Mouse (Mus musculus) lung, adult 2 months (tissue): Measurements from ENCODE around the gene Krt80. TPM values are rescaled to one million over a fixed set of nuclear protein-coding genes. Genes with fewer than 3 reads are reported as not detected.

ENCODE experiments used
- DNase-seq: peaks from one replicate; pipeline ENCODE4 v3.0.0; 2022
- H3K4me1 ChIP-seq: fragments of 200-500 bp; 2 replicates; pipeline ENCODE4 v1.6.1; 2011; ENCODE audit warnings: low read length; ENCODE audit not compliant: control insufficient read depth, insufficient read depth
- H3K4me3 ChIP-seq: fragments of 200-500 bp; replicated peaks from 2 replicates; pipeline ENCODE3; 2011; ENCODE audit warnings: low read depth, mild to moderate bottlenecking, control low read depth, low read length; ENCODE audit errors: extremely low read depth
- CTCF ChIP-seq: fragments of 200-500 bp; IDR thresholded peaks from 2 replicates; pipeline ENCODE4 v1.5.1; 2011; ENCODE audit warnings: mild to moderate bottlenecking, low read length, control low read depth; ENCODE audit not compliant: insufficient read depth
- POLR2A ChIP-seq: fragments of 200-500 bp; IDR thresholded peaks from 2 replicates; pipeline ENCODE4 v1.6.1; 2011; ENCODE audit warnings: low read depth, mild to moderate bottlenecking, control low read depth, low read length, borderline replicate concordance; ENCODE audit errors: extremely low read depth
- WGBS: fragments of 180-500 bp; shearing (Covaris S2); methylation state at CpG from one replicate; pipeline ENCODE4 v1.1.7; 2018; 5-methylcytosine and 5-hydroxymethylcytosine counted together
- polyA plus RNA-seq: library from polyadenylated mRNA; depleted of rRNA; stranded (reverse); fragments of >200 nt; gene quantifications from 2 replicates; pipeline ENCODE4 v1.2.3, GENCODE M21; 2012; rRNA removed

The Krt80 gene
- 130 and 155 TPM in 2 replicates for polyA plus RNA-seq

- no peak for TF ChIP-seq POLR2A
- TF ChIP-seq CTCF = no peak
- peaks cover 54% of the 10 kb centered on the region for H3K4me1 ChIP-seq
- WGBS = 15% methylated on average over 22 of the region's 22 CpGs
- no peak within 1 kb of the TSS for H3K4me3 ChIP-seq
- DNase-seq = peak; percentile 90
Measured at GRCm38 (mm10) chr15:101370101-101370911, at the start of gene Krt80. Gene Krt80, minus strand, starts transcription at chr15:101370162.

- TF ChIP-seq POLR2A = no peak
- no peak for TF ChIP-seq CTCF
- no peak for DNase-seq
- no peaks in the 10 kb centered on the region for H3K4me1 ChIP-seq
- no peak overlapping the region for H3K4me3 ChIP-seq
- 76% methylated on average over 4 of the region's 4 CpGs for WGBS
Measured at GRCm38 (mm10) chr15:101418950-101419349, 49.0 kb upstream of the Krt80 start.

- no peaks in the 10 kb centered on the region for H3K4me1 ChIP-seq
- no peak for DNase-seq
- TF ChIP-seq POLR2A (no peak), CTCF (no peak)
- H3K4me3 ChIP-seq = no peak overlapping the region
- WGBS = 43% methylated on average over 11 of the region's 11 CpGs
Measured at GRCm38 (mm10) chr15:101414807-101415565, 45.0 kb upstream of the Krt80 start.

GRCm38 (mm10) chr15:101413916-101414635 lies 44.1 kb upstream of the Krt80 start:
- DNase-seq = no peak
- 38% methylated on average over 7 of the region's 7 CpGs for WGBS
- no peak for TF ChIP-seq CTCF
- no peak for TF ChIP-seq POLR2A
- H3K4me1 ChIP-seq = no peaks in the 10 kb centered on the region
- H3K4me3 ChIP-seq = no peak overlapping the region

GRCm38 (mm10) chr15:101412188-101412587 lies 42.2 kb upstream of the Krt80 start:
- TF ChIP-seq CTCF = no peak
- peak; percentile 85; the same call in 1 of the 2 replicates for TF ChIP-seq POLR2A
- peak overlapping the region; percentile 67 for H3K4me3 ChIP-seq
- no peaks in the 10 kb centered on the region for H3K4me1 ChIP-seq
- WGBS = 28% methylated on average over 31 of the region's 31 CpGs
- DNase-seq = peak; percentile 83

- 28% methylated on average over 2 of the region's 2 CpGs for WGBS
- DNase-seq = peak; percentile 67
- H3K4me3 ChIP-seq = peak within 1 kb of the TSS; percentile 57
- H3K4me1 ChIP-seq = no peaks in the 10 kb centered on the region
- no peak for TF ChIP-seq POLR2A
- TF ChIP-seq CTCF = no peak
Measured at GRCm38 (mm10) chr15:101410775-101411174, 40.8 kb upstream of the Krt80 start, which contains the start of gene Krt7. Gene Krt7, plus strand, starts transcription at chr15:101411043.

- no peaks in the 10 kb centered on the region; the same call in 1 of the 2 replicates for H3K4me1 ChIP-seq
- 52% methylated on average over 8 of the region's 8 CpGs for WGBS
- H3K4me3 ChIP-seq = no peak overlapping the region
- TF ChIP-seq CTCF = no peak
- TF ChIP-seq POLR2A = no peak
- peak; percentile 68 for DNase-seq
Measured at GRCm38 (mm10) chr15:101398269-101398668, 28.3 kb upstream of the Krt80 start.

GRCm38 (mm10) chr15:101397683-101398082 lies 27.7 kb upstream of the Krt80 start:
- DNase-seq = no peak
- TF ChIP-seq CTCF (no peak), POLR2A (no peak)
- Histone ChIP-seq H3K4me3 (no peak overlapping the region), H3K4me1 (no peaks in the 10 kb centered on the region; the same call in 1 of the 2 replicates)
- WGBS = 86% methylated on average over 2 of the region's 2 CpGs

- H3K4me3 ChIP-seq = no peak overlapping the region
- DNase-seq = no peak
- H3K4me1 ChIP-seq = no peaks in the 10 kb centered on the region; the same call in 1 of the 2 replicates
- TF ChIP-seq POLR2A = no peak
- no peak for TF ChIP-seq CTCF
- 87% methylated on average over 3 of the region's 3 CpGs for whole genome bisulfite sequencing
Measured at GRCm38 (mm10) chr15:101396921-101397320, 27.0 kb upstream of the Krt80 start.
